10 mouse cellular contexts compared by ENCODE assay signal in the genomic region with DNA sequence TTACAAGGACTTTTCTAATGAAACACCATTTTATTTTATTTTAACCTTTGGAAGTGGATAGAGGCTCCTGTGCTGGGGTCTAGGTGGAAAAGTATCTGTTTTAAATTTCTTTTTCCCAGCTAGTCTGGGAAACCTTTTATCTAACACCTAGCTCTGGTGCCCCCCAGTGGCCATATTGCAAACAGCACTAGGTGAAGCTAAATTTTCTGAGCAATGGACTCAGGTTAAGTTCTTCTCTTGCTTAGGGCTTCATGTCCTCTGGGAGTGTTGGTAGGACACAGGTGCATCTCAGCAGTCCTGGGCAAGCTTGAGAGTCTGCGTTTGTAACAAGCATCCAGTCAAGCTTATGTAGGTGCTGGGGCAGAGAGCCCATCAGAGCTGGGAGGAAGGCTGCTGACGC. TPM values are rescaled to one million over a fixed set of nuclear protein-coding genes. Genes with fewer than 3 reads are reported as not detected.
DNase-seq lines count a peak whose midpoint lies in the region; ATAC-seq and TF ChIP-seq lines count a peak whose summit lies in the region.
"Had no signal": no experiment of that assay in that cellular context is flagged by ENCODE, and none has a peak within 500 bp of the region (broad histone marks: within the 10 kb centered on the region; RNA-seq: fewer than 3 reads in every experiment).

No protein-coding gene starts in this region.

- peak; percentile 40 for DNase-seq in kidney, adult 11 months
- peak; percentile 84 for DNase-seq in adrenal gland, postnatal 14 days
- peak; percentile 80 for DNase-seq in embryonic facial prominence, embryonic 11.5 days (ENCODE audit: low spot score)
- DNase-seq in kidney, postnatal 14 days: peak; percentile 67
- peak in 2 of 3 experiments; percentile 14 to 20 for DNase-seq in liver, embryonic 14.5 days (ENCODE audit: low read depth in 3 of 3, low spot score in 3 of 3)
- peak; percentile 73 for DNase-seq in right cerebral cortex, postnatal 25 days
- peak; percentile 39 to 74 for DNase-seq in urinary bladder, postnatal 4 days (ENCODE audit: low spot score in 2 of 2)

- no peaks in the 10 kb centered on the region for H3K36me3 ChIP-seq in kidney, embryonic 16.5 days (ENCODE audit: insufficient read depth, low read length)
- no peaks in the 10 kb centered on the region for H3K36me3 ChIP-seq in embryonic facial prominence, embryonic 11.5 days (replicated peaks; ENCODE audit: control insufficient read depth, insufficient read depth, low read depth, low read length)
- H3K36me3 ChIP-seq in liver, embryonic 14.5 days (replicated peaks; ENCODE audit: control insufficient read depth, insufficient read depth, low read depth): no peaks in the 10 kb centered on the region
- H3K36me3 ChIP-seq: embryonic facial prominence, embryonic 13.5 days; midbrain, embryonic 12.5 days had no signal

- H3K4me2 ChIP-seq in kidney, embryonic 16.5 days (replicated peaks; ENCODE audit: low read depth, low read length): no peak overlapping the region
- no peak overlapping the region for H3K4me2 ChIP-seq in embryonic facial prominence, embryonic 11.5 days (ENCODE audit: low read depth, low read length)
- no peak overlapping the region for H3K4me2 ChIP-seq in liver, embryonic 14.5 days (ENCODE audit: low read depth)
- H3K4me2 ChIP-seq: embryonic facial prominence, embryonic 13.5 days; midbrain, embryonic 12.5 days had no signal

- no peak overlapping the region for H3K4me3 ChIP-seq in kidney, embryonic 16.5 days (ENCODE audit: low read length)
- no peak overlapping the region for H3K4me3 ChIP-seq in embryonic facial prominence, embryonic 11.5 days (ENCODE audit: low read depth, low read length)
- no peak overlapping the region for H3K4me3 ChIP-seq in liver, embryonic 14.5 days (ENCODE audit: insufficient read depth in 1 of 2, low read depth in 2 of 2, low read length in 2 of 2)
- H3K4me3 ChIP-seq: embryonic facial prominence, embryonic 13.5 days; midbrain, embryonic 12.5 days had no signal

- ATAC-seq in kidney, embryonic 16.5 days (ENCODE audit: low FRiP score, low TSS enrichment): no peak
- ATAC-seq in embryonic facial prominence, embryonic 11.5 days (replicated peaks; ENCODE audit: insufficient number of reproducible peaks, low FRiP score, low TSS enrichment, low read depth): no peak
- no peak for ATAC-seq in liver, embryonic 14.5 days (ENCODE audit: insufficient read depth)

- WGBS in kidney, embryonic 16.5 days: 50% methylated on average over 2 of the region's 2 CpGs
- 44% methylated on average over 2 of the region's 2 CpGs for WGBS in embryonic facial prominence, embryonic 11.5 days
- 48% methylated on average over 2 of the region's 2 CpGs for WGBS in liver, embryonic 14.5 days (ENCODE audit: insufficient replicate concordance)

- H3K4me1 ChIP-seq in kidney, embryonic 16.5 days (ENCODE audit: insufficient read depth, low read length): no peaks in the 10 kb centered on the region
- H3K4me1 ChIP-seq in embryonic facial prominence, embryonic 11.5 days (ENCODE audit: control insufficient read depth, insufficient read depth, low read length): no peaks in the 10 kb centered on the region
- no peaks in the 10 kb centered on the region for H3K4me1 ChIP-seq in liver, embryonic 14.5 days (replicated peaks; ENCODE audit: control insufficient read depth in 2 of 2, insufficient read depth in 2 of 2, low read length in 1 of 2)
- H3K4me1 ChIP-seq: embryonic facial prominence, embryonic 13.5 days had no signal

- no peak for TF ChIP-seq EP300 in liver, embryonic 14.5 days (IDR thresholded peaks at IDR 0.05; ENCODE audit: low read depth)

- H3K27ac ChIP-seq in kidney, embryonic 16.5 days (ENCODE audit: low read length): no peak overlapping the region
- H3K27ac ChIP-seq in embryonic facial prominence, embryonic 11.5 days (replicated peaks; ENCODE audit: low read depth, low read length): no peak overlapping the region
- no peak overlapping the region for H3K27ac ChIP-seq in liver, embryonic 14.5 days
- H3K27ac ChIP-seq: embryonic facial prominence, embryonic 13.5 days; midbrain, embryonic 12.5 days had no signal

- no peak overlapping the region for H3K9ac ChIP-seq in kidney, embryonic 16.5 days (replicated peaks; ENCODE audit: low read length)
- no peak overlapping the region for H3K9ac ChIP-seq in embryonic facial prominence, embryonic 11.5 days (replicated peaks; ENCODE audit: low read length)
- no peak overlapping the region for H3K9ac ChIP-seq in liver, embryonic 14.5 days (replicated peaks)
- H3K9ac ChIP-seq: embryonic facial prominence, embryonic 13.5 days; midbrain, embryonic 12.5 days had no signal

- no peaks in the 10 kb centered on the region for H3K9me3 ChIP-seq in kidney, embryonic 16.5 days (ENCODE audit: low read length)
- H3K9me3 ChIP-seq in embryonic facial prominence, embryonic 11.5 days (replicated peaks; ENCODE audit: control insufficient read depth, low read length): no peaks in the 10 kb centered on the region
- H3K9me3 ChIP-seq in liver, embryonic 14.5 days (ENCODE audit: control insufficient read depth, low read length): no peaks in the 10 kb centered on the region
- H3K9me3 ChIP-seq: embryonic facial prominence, embryonic 13.5 days; midbrain, embryonic 12.5 days had no signal

- peak; percentile 66 for TF ChIP-seq CTCF in liver, embryonic 14.5 days (IDR thresholded peaks at IDR 0.05; ENCODE audit: low read depth)

- H3K27me3 ChIP-seq in kidney, embryonic 16.5 days (ENCODE audit: insufficient read depth, low read length): no peaks in the 10 kb centered on the region
- H3K27me3 ChIP-seq in embryonic facial prominence, embryonic 11.5 days (ENCODE audit: control insufficient read depth, insufficient read depth, low read length): no peaks in the 10 kb centered on the region
- no peaks in the 10 kb centered on the region for H3K27me3 ChIP-seq in liver, embryonic 14.5 days (ENCODE audit: control insufficient read depth, insufficient read depth, low read length)

RNA-seq across cellular contexts. Expression of gene Wfs1, which starts 13.0 kb away (rescaled TPM):
- polyA plus RNA-seq in kidney, embryonic 16.5 days (2015; fragmentation: Nextera tagmentation; extraction: Ambion mirVana): 21.0 and 21.9 TPM in 2 replicates
- 23.7 and 24.3 TPM in 2 replicates for total RNA-seq in adrenal gland, postnatal 14 days (2021)
- polyA plus RNA-seq in embryonic facial prominence, embryonic 11.5 days (2014; fragmentation: Nextera tagmentation; extraction: Ambion mirVana): 5.9 and 6.4 TPM in 2 replicates
- 0.73 and 0.84 TPM in 2 replicates for polyA plus RNA-seq in liver, embryonic 14.5 days (2012; rRNA removed)
- 0.72 and 0.95 TPM in 2 replicates for polyA plus RNA-seq in liver, embryonic 14.5 days (2014; fragmentation: Nextera tagmentation; extraction: Ambion mirVana)

Comparison
In these comparisons a context has a peak if more than half of its experiments do, and no peak if none do; other contexts are left out.
1. DNase-seq: peak in every context shown above with its lines; median percentile 84 in adrenal gland, postnatal 14 days; 80 in embryonic facial prominence, embryonic 11.5 days; 73 in right cerebral cortex, postnatal 25 days; 67 in kidney, postnatal 14 days; 56 in urinary bladder, postnatal 4 days; 40 in kidney, adult 11 months; 17 in liver, embryonic 14.5 days.